Comparison of ENCODE assay signal across 12 mouse cellular contexts in the genomic region with DNA sequence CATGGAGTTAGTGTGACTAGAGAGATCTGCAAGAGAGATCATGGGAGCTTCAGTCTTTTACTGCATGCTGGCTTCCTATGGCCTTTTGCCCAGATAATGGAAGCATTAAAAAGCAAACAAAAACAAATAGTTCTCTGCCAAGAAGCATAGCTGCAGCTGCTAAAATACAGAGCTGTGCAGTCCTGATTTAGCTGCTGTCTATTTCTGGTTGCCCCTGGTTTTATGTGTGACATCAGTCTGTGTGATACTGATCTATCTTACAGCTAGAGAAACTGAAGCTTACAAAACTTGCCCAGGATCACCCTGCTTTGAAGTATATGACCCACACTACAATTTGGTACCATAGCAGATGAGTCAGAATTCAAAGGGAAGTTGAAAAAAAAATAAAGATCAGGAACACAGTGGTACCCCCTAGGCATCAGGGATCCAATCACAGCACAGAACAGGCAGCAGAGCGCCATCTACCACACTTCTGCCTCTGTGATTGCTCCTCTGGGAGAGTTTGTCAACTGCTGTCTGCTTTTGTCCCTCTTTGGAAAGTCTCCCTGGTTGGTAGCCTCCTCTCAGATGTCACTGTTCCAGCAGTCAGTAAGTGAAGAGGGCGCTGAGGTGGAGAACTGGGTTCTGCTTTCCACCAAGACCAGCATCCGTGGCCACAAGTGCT. TPM values are rescaled to one million over a fixed set of nuclear protein-coding genes. Genes with fewer than 3 reads are reported as not detected.
DNase-seq lines count a peak whose midpoint lies in the region; ATAC-seq and TF ChIP-seq lines count a peak whose summit lies in the region.
"Had no signal": no experiment of that assay in that cellular context is flagged by ENCODE, and none has a peak within 500 bp of the region (broad histone marks: within the 10 kb centered on the region; RNA-seq: fewer than 3 reads in every experiment).

No protein-coding gene starts in this region.

- no peak overlapping the region for H3K9ac ChIP-seq in liver, adult 2 months (ENCODE audit: low read depth, low read length)
- H3K9ac ChIP-seq in liver, embryonic 11.5 days (ENCODE audit: low read depth, low read length): no peak overlapping the region

- no peaks in the 10 kb centered on the region for H3K27me3 ChIP-seq in liver, adult 2 months (ENCODE audit: control insufficient read depth, insufficient read depth, low read length)
- no peaks in the 10 kb centered on the region for H3K27me3 ChIP-seq in liver, embryonic 11.5 days (replicated peaks; ENCODE audit: control insufficient read depth, insufficient read depth, low read length)

- H3K79me2 ChIP-seq in liver, adult 2 months (ENCODE audit: control insufficient read depth, insufficient read depth, low read length): no peaks in the 10 kb centered on the region

- no peaks in the 10 kb centered on the region for H3K36me3 ChIP-seq in liver, adult 2 months (ENCODE audit: control insufficient read depth, insufficient read depth, low read length)
- H3K36me3 ChIP-seq in liver, embryonic 11.5 days (ENCODE audit: control insufficient read depth, insufficient read depth, low read length): no peaks in the 10 kb centered on the region

- WGBS in liver, adult 2 months: 82% methylated on average over 3 of the region's 3 CpGs
- WGBS in liver, embryonic 11.5 days: 71% methylated on average over 3 of the region's 3 CpGs

- no peak for TF ChIP-seq POLR2A in liver, adult 2 months (IDR thresholded peaks at IDR 0.05; ENCODE audit: extremely low read depth, insufficient read depth, low read length)

- intact Hi-C loops in heart, postnatal 25 days (cut with DNase I): no loop called here

- 0 out of 2 replicates have a peak overlapping the region, but pooled peaks have one; percentile 22 for H3K27ac ChIP-seq in liver, adult 2 months (replicated peaks; ENCODE audit: insufficient read depth, low read depth, low read length)
- no peak overlapping the region for H3K27ac ChIP-seq in liver, embryonic 11.5 days (ENCODE audit: low read depth, low read length)
- H3K27ac ChIP-seq: macrophage had no signal

- no peak overlapping the region for H3K4me2 ChIP-seq in liver, embryonic 11.5 days

- DNase-seq in heart, adult 8-10 months (ENCODE audit: low spot score): peak; percentile 26
- no peak for DNase-seq in heart, postnatal 25 days (ENCODE audit: low spot score)
- DNase-seq in liver, adult 2 months (ENCODE audit: extremely low read depth, low read depth, low spot score): no peak
- DNase-seq in liver, embryonic 11.5 days (ENCODE audit: low spot score): no peak
- DNase-seq in MN1 (ENCODE audit: low spot score): peak; percentile 11
- peak; percentile 47 for DNase-seq in lung, postnatal 10 days
- DNase-seq in urinary bladder, postnatal 10 days (ENCODE audit: low spot score): no peak
- DNase-seq: gastrocnemius, postnatal 25 days; heart, postnatal 4 days; left cerebral cortex, postnatal 4 days; thymus, adult 2 months had no signal

- TF ChIP-seq CTCF in liver, adult 2 months (IDR thresholded peaks at IDR 0.05; ENCODE audit: low read depth, low read length): no peak

- ATAC-seq in liver, embryonic 11.5 days (replicated peaks; ENCODE audit: low FRiP score): no peak

- no peaks in the 10 kb centered on the region for H3K9me3 ChIP-seq in liver, embryonic 11.5 days (ENCODE audit: control insufficient read depth, low read length)

- H3K4me3 ChIP-seq in liver, adult 2 months (ENCODE audit: insufficient read depth, low read depth, low read length): no peak overlapping the region
- no peak overlapping the region for H3K4me3 ChIP-seq in liver, embryonic 11.5 days (ENCODE audit: low read depth, low read length)

- H3K4me1 ChIP-seq in liver, adult 2 months (ENCODE audit: control insufficient read depth, insufficient read depth, low read length): peaks cover 2% of the 10 kb centered on the region
- H3K4me1 ChIP-seq in liver, embryonic 11.5 days (replicated peaks; ENCODE audit: control insufficient read depth, insufficient read depth, low read length): peaks cover 26% of the 10 kb centered on the region

RNA-seq across cellular contexts. Expression of a gene that starts 34.7 kb away (rescaled TPM):
- total RNA-seq in heart, adult 8-10 months (2022): 1 to 10 TPM; 6.1 to 8.5 (median 6.5) TPM
- total RNA-seq in heart, postnatal 25 days (2021): 1 to 10 TPM; 8.2 to 9.7 TPM
- total RNA-seq in liver, adult 2 months (2014; rRNA removed): 3.3 and 4.4 TPM in 2 replicates
- 0.78 and 1.4 TPM in 2 replicates for polyA plus RNA-seq in liver, adult 2 months (2012; rRNA removed)
- polyA plus RNA-seq in liver, embryonic 11.5 days (2014; fragmentation: Nextera tagmentation; extraction: Ambion mirVana): 3.0 and 3.5 TPM in 2 replicates

RNA-seq across cellular contexts. Expression of a gene that starts 54.3 kb away (rescaled TPM):
- 10 to 100 TPM; 14.3 to 21.5 (median 17.8) TPM for total RNA-seq in heart, adult 8-10 months (2022)
- 10 to 100 TPM; 14.6 to 15.3 TPM for total RNA-seq in heart, postnatal 25 days (2021)
- 8.7 and 10.1 TPM in 2 replicates for total RNA-seq in liver, adult 2 months (2014; rRNA removed)
- polyA plus RNA-seq in liver, adult 2 months (2012; rRNA removed): 6.3 and 7.0 TPM in 2 replicates
- 17.2 and 24.2 TPM in 2 replicates for polyA plus RNA-seq in liver, embryonic 11.5 days (2014; fragmentation: Nextera tagmentation; extraction: Ambion mirVana)

RNA-seq across cellular contexts. Expression of a gene that starts 54.4 kb away (rescaled TPM):
- total RNA-seq in heart, adult 8-10 months (2022): 10 to 100 TPM in 3 of 4 experiments, 1 to 10 TPM in 1; 10.0 to 12.1 (median 11.4) TPM
- total RNA-seq in heart, postnatal 25 days (2021): 1 to 10 TPM; 8.6 to 9.3 TPM
- 8.2 and 8.7 TPM in 2 replicates for total RNA-seq in liver, adult 2 months (2014; rRNA removed)
- 1.8 and 2.2 TPM in 2 replicates for polyA plus RNA-seq in liver, adult 2 months (2012; rRNA removed)
- 30.6 and 31.2 TPM in 2 replicates for polyA plus RNA-seq in liver, embryonic 11.5 days (2014; fragmentation: Nextera tagmentation; extraction: Ambion mirVana)

Comparison
In these comparisons a context has a peak if more than half of its experiments do, and no peak if none do; other contexts are left out.
1. DNase-seq: peak in heart, adult 8-10 months (single experiment), MN1 (single experiment) and lung, postnatal 10 days (single experiment); none in heart, postnatal 25 days (single experiment), liver, adult 2 months (single experiment), liver, embryonic 11.5 days (single experiment) and urinary bladder, postnatal 10 days (single experiment).